Mouse (Mus musculus): ENCODE measurements at regions not wholly inside any gene's neighbourhood (a gene's known extent, or its start where the extent isn't known, plus 50 kb on each side); places are given as distances from the start of the nearest gene placed in this dataset.

DNA sequence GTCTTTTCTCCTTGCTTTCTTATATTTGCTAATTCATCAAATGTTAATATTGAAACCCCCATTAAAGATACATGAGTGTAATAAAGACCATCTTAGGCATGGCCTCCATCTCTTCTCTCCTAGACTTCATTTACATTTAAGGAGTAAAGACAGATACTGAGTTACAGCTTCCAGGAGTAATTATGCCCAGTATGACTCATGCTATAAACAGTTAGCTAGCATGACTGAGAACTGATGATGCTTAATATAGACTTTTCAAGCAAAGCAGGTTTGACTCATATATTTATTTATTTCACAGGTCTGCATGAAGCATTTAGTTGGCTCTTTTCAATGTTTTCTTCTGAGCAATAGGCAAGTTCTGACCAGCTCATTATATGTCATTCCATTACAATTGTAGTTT lies 453.7 kb upstream of the Cntn6 start:
- in situ Hi-C loops (cut with MboI, MseI): no loop called here

DNA sequence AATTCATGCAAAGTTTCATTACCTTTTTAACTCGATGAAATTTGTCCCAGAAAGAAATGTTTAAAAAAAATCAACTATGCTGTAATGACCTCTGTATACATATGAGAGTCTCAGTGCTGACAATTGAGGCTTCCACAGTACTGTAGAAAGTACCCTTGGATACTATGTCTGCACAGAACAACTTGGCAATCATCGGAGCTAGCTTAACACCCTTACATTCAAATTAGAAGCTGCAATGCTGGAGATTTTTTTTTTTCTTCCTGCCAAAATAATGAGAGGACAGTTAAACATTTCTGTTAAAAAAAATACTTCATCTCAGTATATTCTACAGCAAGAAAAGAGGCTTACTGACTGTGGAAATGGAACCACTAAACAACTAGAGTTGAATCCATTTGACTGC lies 452.1 kb upstream of the Cntn6 start:
- in situ Hi-C loops (cut with MboI, MseI): no loop called here

DNA sequence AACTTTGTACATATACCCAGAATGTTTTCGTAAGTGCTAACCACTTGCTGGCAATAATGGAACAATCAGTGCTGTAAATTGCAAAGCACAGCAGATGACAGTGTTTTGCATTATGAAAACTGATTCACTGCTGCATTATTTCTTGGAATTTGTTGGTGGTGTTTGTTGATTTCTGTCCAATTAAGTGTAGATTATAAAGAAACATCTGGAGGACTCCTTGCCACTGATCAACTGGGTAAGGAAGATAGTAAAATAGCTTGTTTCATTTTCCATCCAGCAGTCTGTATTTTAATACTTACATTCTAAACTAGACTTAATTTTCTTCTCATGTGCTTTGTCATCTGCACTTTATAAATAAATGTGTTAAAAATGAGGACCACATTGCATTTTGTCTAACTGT lies 436.6 kb upstream of the Cntn6 start:
- in situ Hi-C loops (cut with MboI, MseI): no loop called here

DNA sequence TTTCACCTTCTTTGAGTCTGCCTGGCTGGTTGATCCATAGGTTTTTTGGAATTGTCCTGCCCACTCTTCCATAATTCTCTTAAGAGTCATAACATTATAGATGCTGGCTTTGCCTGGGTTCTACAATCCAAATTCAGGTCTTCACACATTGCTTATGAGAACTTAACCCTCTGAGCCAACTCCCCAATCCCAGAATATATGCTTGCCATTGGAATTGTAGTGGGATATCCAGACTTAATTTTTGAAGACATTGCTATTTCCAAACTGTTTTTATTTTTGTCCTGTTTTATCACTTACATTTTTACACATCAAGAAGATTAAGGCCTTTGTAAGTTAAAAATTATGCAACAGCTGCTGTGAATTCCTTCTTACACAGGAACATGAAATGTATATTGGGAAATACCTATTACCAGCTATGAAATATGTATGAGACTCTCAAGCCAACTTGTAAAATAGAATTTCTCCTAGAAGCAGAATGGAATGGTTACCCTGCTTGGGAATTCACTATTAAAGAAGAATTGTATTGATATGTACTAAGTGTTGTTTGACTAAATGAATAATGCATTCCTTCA lies 430.8 kb upstream of the Cntn6 start:
- in situ Hi-C loops (cut with MboI, MseI): no loop called here

DNA sequence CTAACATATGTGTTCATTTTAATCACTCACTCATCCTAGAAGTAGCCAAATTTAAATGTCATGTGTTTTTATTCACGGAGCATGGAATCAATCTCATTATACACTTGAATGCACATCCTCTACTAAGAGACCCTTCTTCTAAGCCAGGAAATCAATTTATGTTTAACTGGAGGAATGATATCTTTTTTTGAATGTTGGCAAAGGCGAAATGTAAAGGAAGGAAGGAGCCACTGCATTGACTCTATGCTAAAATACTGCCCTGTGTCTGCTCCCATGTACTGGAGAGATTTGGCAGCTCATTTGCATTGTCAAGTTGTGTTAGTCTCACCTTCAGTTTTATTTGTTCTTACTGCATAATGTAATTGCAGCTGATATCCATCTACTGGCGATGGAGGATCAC lies 412.0 kb upstream of the Cntn6 start:
- in situ Hi-C loops (cut with MboI, MseI): loop anchor here (5.0 kb wide), 1 partner anchor 807 kb away; no protein-coding TSS in a partner anchor

DNA sequence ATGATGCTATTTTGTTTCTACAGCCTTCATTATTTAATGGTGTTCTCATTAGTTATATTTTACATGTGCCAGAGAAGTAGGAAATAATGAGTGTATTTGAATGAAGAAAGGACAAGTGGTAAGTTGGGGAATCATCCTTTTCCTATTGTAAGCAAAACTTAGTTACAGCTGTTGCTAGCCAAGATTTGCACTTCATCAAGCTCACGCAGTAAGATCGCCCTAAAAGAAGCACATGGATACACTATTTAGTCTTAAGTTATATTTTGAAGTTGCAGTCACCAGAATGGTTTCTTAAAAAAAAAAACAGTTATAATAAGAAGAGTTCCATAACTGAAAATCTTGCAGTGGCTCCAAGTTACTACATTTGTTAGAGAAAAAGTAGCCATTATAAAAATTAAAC lies 410.3 kb upstream of the Cntn6 start:
- in situ Hi-C loops (cut with MboI, MseI): loop anchor here (5.0 kb wide), 1 partner anchor 805 kb away; no protein-coding TSS in a partner anchor

DNA sequence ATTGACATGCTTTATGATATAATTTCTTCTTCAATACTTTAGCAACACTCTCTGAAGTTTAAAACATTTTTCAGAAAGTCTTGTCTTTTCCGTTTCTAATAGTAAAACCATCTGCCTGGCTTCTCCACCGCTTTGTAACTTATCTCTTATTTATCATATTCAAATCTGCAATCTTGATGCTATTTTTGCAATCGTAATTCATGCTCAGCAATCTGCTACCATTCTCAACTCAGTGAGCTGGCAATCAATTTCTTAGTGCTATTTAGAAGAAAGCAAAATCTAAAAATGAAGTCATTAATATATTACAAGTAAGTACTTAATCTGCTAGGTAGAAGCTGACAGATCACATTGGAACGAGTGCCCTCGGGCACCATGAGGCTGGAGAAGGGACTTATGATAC lies 384.2 kb upstream of the Cntn6 start:
- in situ Hi-C loops (cut with MboI, MseI): no loop called here
